Mouse (Mus musculus): ENCODE measurements at regions not wholly inside any gene's neighbourhood (a gene's known extent, or its start where the extent isn't known, plus 50 kb on each side); places are given as distances from the start of the nearest gene placed in this dataset.

GRCm38 (mm10) chr7:73865086-73865485 is 125.0 kb downstream of the Fam174b start:
- TF ChIP-seq CTCF (IDR thresholded peaks at IDR 0.05) (0 out of 2 replicates have a peak, but pooled peaks have one; percentile 7), EP300 (IDR thresholded peaks at IDR 0.05) (no peak)

Measured in lung, postnatal 0 days (tissue).